Mouse (Mus musculus): ENCODE data around the gene Tbc1d10c.
"Not testable (repeated sequence)": the region's sequence is repeated elsewhere in the genome, so short reads cannot be mapped to it uniquely, and the experiment has no call there.

The Tbc1d10c gene

DNA sequence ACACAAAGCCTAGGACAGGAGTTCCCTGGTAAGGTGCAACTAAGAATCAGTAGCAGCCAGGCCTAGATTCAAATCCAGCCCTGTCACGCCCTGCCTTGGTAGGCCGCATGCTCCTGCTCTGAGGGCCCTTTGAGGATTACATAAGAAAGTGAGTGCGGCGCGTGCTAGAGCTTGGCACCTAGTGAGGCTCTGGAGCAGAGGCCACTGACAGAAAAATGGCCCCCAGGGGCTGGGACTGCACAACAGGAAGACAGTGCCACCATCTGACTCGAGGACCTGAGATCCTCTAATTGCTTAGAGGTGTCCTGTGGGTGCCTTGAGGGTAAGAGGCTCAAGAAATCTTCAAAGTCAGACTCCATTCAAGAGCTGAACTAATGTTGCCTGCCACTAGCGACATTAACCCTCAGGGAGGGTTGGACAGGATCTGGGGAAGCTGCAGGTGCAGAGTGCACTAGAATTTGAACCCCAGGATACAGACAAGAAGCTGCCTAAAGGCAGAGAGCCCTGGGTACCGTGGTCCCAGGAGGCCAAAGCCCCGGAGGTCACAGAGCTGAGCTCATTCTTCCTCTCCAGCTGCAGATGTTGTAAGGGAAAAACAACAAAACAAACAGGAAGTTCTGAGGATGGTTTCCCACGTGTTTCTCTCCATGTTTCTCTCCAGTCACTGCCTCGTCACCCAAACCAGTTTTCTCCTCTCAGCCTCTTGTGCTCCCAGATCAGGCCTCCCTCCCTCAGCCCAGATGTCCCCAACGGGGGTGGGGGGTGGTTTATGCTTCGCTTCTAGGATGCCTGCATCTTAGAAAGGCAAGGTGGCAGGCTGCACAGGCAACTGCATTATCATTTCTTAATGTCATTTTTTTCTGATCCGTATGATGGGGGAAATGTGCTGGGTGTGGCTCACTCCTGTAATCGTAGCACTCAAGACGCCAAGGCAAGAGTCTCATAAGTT lies 46.3 kb downstream of the Tbc1d10c start:
- in situ Hi-C loops (cut with MboI): no loop called here

DNA sequence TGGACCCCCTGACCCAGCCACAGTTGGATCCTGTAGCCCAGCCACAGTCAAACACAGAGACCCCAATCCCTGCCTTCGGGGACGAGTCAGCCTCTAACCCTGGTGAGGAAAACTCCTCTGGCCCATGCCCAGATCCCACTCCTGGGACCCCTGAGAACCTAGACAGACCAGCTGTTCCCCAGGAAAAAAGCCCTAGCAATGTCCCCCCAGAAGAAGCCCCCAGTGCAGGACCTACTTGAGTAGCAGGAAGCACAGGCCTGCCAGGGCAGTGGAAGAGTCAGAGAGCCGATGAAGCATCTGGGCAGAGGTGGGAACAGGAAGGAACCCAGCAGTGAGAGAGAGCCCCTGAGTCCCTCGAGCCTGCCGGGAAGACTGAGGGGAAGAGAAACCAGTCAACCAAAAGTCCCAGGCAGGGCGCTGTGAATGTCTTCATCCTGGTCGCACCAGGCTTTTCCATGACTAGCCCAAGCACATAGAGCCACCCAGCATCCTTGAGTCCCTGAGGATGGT lies 47.3 kb downstream of the Tbc1d10c start, which contains the start of gene Cabp4:
TSS of gene Cabp4 (minus strand) at position 275 of the 510 bp plus-strand sequence.
- in situ Hi-C loops (cut with MboI): no loop called here

DNA sequence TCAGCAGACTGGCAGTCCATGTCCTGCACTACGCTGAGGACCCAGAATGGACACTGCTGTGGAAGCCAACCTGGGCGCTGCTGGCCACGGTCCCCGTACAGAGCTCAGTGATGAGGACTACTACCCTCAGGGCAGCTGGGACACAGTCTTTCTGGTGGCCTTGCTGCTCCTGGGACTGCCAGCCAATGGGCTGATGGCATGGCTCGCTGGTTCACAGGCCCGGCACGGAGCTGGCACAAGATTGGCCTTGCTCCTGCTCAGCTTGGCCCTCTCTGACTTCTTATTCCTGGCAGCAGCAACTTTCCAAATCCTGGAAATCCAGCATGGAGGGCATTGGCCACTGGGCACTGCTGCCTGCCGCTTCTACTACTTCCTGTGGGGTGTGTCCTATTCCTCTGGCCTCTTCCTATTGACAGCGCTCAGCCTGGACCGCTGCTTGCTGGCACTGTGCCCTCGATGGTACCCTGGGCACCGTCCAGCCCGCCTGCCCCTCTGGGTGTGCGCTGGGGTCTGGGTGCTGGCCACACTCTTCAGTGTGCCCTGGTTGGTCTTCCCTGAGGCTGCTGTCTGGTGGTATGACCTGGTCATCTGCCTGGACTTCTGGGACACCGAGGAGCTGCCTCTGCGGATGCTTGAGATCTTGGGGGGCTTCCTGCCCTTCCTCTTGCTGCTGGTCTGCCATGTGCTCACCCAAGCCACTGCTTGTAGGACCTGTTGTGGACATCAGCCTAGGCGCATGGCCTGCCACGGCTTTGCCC lies 48.5 kb downstream of the Tbc1d10c start:
- in situ Hi-C loops (cut with MboI): no loop called here

DNA sequence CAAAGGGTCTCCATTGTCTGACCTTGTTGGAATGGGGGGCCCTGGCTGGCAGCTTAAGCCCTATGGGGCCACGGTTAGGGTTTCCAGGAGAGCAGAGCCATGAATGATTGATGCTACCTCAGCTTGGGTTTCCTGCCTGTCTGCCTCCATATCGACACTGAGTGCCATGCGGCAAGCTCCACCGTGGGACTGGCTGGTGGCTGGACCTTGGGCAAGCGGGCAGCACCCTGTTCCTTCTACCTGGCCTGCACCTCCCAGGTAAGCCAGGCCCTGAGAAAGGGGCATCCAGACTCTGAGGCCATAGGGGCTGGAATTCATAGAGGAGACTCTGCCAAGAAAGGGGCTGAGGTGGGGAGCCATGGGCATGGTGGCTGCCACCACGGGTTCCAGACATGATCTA lies 50.9 kb downstream of the Tbc1d10c start:
- in situ Hi-C loops (cut with MboI): no loop called here

DNA sequence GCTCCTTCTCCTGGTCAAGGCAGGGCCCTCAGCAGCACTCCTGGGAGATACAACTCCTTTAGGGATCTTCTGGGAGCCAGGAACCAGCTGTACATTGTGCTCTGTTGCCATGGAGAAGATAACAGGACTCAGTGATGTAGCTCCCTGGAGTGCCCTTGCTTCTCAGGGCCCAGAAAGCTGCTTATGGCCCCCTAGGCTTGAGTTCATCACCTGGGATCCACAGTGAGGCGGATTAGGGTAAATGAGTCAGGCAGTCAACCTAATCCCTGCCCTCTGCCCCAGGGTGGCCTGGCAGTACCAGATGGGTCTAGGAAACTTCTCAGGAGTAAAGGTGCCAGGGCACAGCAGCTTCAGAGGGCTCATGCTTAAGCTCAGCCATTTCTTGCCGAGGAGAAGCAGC lies 51.6 kb downstream of the Tbc1d10c start, which contains the start of gene Gpr152:
TSS of gene Gpr152 (plus strand) at position 342 of the 400 bp plus-strand sequence.
- in situ Hi-C loops (cut with MboI): no loop called here

DNA sequence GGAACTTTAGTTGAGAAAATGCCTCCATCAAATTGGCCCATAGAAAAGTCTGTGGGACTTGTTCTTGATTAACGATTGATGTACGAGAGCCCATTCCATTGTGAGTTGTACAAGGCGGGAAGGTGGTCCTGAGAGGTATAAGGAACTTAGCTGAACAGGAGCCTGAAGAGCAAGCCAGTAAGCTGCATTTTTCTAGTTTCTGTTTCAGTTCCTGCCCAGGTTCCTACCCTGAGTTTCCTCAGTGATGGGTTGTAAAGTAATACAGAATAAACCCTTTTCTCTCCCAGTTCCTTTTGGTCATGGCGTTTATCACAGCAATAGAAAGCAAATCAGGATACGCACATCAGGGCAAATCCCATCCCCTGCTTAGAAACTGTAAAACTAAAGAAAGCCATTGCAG lies 53.2 kb downstream of the Tbc1d10c start:
- in situ Hi-C loops (cut with MboI): no loop called here

DNA sequence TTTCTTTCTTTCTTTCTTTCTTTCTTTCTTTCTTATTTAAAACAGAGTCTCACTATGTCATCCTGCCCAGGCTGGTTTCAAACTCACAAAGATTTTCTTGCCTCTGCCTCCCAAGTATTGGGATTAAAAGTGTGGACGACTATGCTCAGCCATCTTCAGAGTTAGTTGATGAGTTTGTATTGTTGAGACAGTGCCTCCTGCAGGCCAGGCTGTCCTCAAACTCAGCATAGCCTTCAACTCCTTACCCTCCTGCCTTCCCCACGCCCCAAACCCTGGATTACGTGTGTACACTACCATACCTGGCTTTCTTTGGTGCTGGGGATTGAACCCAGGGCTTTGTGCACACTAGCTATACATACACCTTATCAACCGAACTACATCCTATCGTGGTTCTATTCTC lies 54.6 kb downstream of the Tbc1d10c start:
- in situ Hi-C loops (cut with MboI): no loop called here

DNA sequence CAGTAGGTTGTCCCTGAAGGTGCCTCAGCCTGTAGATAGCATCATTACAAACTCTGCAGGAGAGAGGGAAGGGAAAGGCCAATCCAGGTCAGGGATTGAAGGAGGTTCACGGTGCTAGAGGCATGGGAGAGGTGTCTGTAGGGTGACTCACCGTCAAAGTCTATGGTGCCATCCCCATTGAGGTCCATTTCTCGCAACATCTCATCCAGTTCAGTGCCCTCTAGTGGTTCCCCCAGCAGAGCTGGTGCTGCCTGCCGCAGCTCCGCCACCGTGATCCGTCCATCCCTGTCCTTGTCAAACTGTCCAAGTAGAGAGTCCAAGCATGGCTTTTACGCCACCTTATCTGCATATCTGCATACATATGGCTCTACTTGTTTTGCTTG lies 55.1 kb downstream of the Tbc1d10c start:
- in situ Hi-C loops (cut with MboI): not testable (repeated sequence)

DNA sequence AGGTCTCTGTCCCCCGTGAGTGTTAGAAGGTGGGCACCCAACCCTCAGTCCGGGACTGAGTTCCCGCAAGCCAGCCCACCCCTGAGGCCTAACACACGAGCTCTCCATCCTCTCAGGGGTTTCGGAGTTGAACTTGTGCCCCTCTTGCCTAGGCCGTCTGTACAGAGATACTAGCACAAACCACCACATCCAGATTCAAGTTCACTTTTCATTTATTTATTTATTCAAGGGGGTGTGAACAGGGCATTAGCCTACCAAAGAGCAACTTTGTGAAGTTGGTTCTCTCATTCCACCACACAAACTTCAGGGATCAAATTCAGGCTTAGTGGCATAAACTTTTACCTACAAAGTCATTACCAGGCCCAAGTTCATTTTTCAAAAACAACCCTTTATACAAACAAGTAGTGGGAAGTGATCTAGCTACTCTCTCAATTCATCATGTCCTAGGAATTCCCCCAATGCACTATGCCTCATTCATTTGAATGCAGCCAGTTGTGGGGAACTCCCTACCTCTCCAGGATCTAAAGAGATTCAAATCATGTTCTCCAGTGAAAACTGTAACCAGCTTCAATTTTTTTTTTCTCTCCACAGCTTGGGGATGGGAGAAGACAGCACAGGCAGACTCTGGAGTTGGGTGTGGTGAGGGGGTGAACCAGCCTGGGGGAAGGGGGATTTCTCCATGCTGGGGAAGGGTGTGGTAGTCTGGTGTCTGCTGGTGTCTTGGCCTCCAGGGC lies 55.7 kb downstream of the Tbc1d10c start:
- in situ Hi-C loops (cut with MboI): not testable (repeated sequence)

DNA sequence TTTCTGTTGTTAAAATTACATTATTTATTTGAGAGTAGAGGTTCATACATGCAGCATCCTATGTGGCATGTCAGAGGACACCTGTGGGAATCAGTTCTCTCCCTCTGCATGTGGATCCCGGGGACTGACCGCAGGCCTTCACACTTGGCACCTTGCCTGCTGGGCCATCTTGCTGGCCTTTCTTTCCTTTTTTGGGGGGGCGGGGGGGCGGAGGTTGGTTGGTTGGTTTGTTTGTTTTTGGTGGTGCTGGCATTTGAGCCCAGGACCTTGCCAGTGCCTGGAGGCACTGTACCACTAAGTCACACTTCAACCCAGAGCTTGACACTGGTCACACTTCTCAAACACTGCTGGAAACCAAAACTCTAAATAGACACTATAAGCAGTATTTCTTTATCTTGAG lies 56.7 kb downstream of the Tbc1d10c start:
- in situ Hi-C loops (cut with MboI): no loop called here
